Mouse (Mus musculus): Measurements from ENCODE around the gene Trnt1. TPM values are rescaled to one million over a fixed set of nuclear protein-coding genes. Genes with fewer than 3 reads are reported as not detected.

The Trnt1 gene
- polyA plus RNA-seq, 1 experiment from 2014 or later = 27.7 TPM

- TF ChIP-seq CTCF (IDR thresholded peaks at IDR 0.05; ENCODE audit: low read depth) = no peak
- H3K4me2 ChIP-seq (replicated peaks; ENCODE audit: low read depth) = no peak overlapping the region
- no peaks in the 10 kb centered on the region; the same call in 1 of the 2 replicates for H3K27me3 ChIP-seq (replicated peaks; ENCODE audit: control insufficient read depth, insufficient read depth, low read length)
- no peak for ATAC-seq
- no peaks in the 10 kb centered on the region for H3K9me3 ChIP-seq (ENCODE audit: control insufficient read depth)
- peaks cover 7% of the 10 kb centered on the region; the same call in 1 of the 2 replicates for H3K4me1 ChIP-seq (replicated peaks; ENCODE audit: control insufficient read depth, insufficient read depth, low read length)
- no peak overlapping the region for H3K27ac ChIP-seq (ENCODE audit: low read depth, low read length)
- peaks cover 6% of the 10 kb centered on the region; the same call in 1 of the 2 replicates for H3K36me3 ChIP-seq (ENCODE audit: control insufficient read depth, insufficient read depth)
- no peak overlapping the region for H3K4me3 ChIP-seq (ENCODE audit: low read depth, low read length)
- WGBS = 71% methylated on average over 4 of the region's 4 CpGs
- no peak overlapping the region for H3K9ac ChIP-seq (ENCODE audit: low read depth, low read length)
Observed at GRCm38 (mm10) chr6:106766774-106767173, 2.1 kb upstream of the Trnt1 start.

GRCm38 (mm10) chr6:106769290-106769866 is 458 bp downstream of the Trnt1 start:
- peak; percentile 71 for ATAC-seq

DNA sequence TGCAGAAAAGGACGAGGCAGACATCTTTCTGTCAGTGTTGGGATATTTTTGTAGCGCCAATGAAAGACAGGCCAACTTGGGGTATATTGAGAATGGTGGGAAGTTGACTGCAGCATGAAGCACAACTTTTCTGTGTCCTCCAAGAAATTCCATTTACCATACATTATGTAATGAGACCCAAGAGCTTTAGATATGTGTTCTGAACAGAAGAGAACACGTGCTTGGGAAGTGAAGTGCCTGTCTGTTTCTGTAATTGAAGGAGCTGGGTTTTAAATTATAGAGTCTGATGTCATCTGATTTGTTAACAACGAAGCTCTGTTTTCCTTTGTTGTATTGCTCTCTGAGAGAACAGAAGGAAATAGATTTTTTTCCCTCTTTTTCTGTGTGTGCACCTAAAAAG is 1.1 kb downstream of the Trnt1 start:
- Histone ChIP-seq H3K9me3 (ENCODE audit: control insufficient read depth) (no peaks in the 10 kb centered on the region), H3K36me3 (ENCODE audit: control insufficient read depth, insufficient read depth) (peaks cover 12% of the 10 kb centered on the region; the same call in 1 of the 2 replicates), H3K9ac (ENCODE audit: low read depth, low read length) (peak overlapping the region; percentile 67), H3K27me3 (replicated peaks; ENCODE audit: control insufficient read depth, insufficient read depth, low read length) (no peaks in the 10 kb centered on the region; the same call in 1 of the 2 replicates), H3K4me1 (replicated peaks; ENCODE audit: control insufficient read depth, insufficient read depth, low read length) (peaks cover 7% of the 10 kb centered on the region; the same call in 1 of the 2 replicates), H3K4me2 (replicated peaks; ENCODE audit: low read depth) (peak overlapping the region; percentile 82), H3K27ac (ENCODE audit: low read depth, low read length) (no peak overlapping the region), H3K4me3 (ENCODE audit: low read depth, low read length) (peak overlapping the region; percentile 77)
- 35% methylated on average over 4 of the region's 4 CpGs for WGBS
- no peak for ATAC-seq
- TF ChIP-seq CTCF (IDR thresholded peaks at IDR 0.05; ENCODE audit: low read depth) = no peak

More at GRCm38 (mm10) chr6:106769290-106769866, 458 bp downstream of the Trnt1 start:
- 1% methylated on average over 33 of the region's 33 CpGs for WGBS
- Histone ChIP-seq H3K36me3 (ENCODE audit: control insufficient read depth, insufficient read depth) (peaks cover 12% of the 10 kb centered on the region; the same call in 1 of the 2 replicates), H3K9me3 (ENCODE audit: control insufficient read depth) (no peaks in the 10 kb centered on the region), H3K27me3 (replicated peaks; ENCODE audit: control insufficient read depth, insufficient read depth, low read length) (no peaks in the 10 kb centered on the region; the same call in 1 of the 2 replicates), H3K4me3 (ENCODE audit: low read depth, low read length) (peak overlapping the region; percentile 77), H3K4me2 (replicated peaks; ENCODE audit: low read depth) (peak overlapping the region; percentile 82), H3K4me1 (replicated peaks; ENCODE audit: control insufficient read depth, insufficient read depth, low read length) (peaks cover 7% of the 10 kb centered on the region; the same call in 1 of the 2 replicates), H3K9ac (ENCODE audit: low read depth, low read length) (peak overlapping the region; percentile 67), H3K27ac (ENCODE audit: low read depth, low read length) (peak overlapping the region; percentile 47)
- TF ChIP-seq CTCF (IDR thresholded peaks at IDR 0.05; ENCODE audit: low read depth) = no peak

DNA sequence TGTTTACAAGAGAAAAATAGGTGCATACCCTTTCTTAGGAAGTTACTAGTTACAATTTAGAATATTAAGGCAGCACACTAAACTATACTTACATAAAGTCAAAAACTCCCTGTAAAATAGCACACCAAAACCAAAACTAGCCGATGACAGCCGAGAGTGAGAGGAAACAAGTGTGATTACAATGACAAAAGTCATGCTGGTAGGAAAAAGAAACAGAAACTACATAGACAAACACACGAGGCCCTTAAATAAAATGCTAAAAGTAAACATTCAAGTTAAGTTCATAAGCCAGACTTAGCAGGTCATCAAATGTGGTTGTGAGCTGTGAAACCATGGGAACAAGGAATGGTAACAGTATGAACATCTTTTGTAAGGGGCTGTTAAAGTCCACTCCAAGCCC is 18.2 kb downstream of the Trnt1 start:
- Histone ChIP-seq H3K9ac (ENCODE audit: low read depth, low read length) (no peak overlapping the region), H3K36me3 (ENCODE audit: control insufficient read depth, insufficient read depth) (peaks cover 25% of the 10 kb centered on the region), H3K9me3 (ENCODE audit: control insufficient read depth) (no peaks in the 10 kb centered on the region), H3K4me1 (replicated peaks; ENCODE audit: control insufficient read depth, insufficient read depth, low read length) (no peaks in the 10 kb centered on the region), H3K27ac (ENCODE audit: low read depth, low read length) (no peak overlapping the region), H3K27me3 (replicated peaks; ENCODE audit: control insufficient read depth, insufficient read depth, low read length) (no peaks in the 10 kb centered on the region), H3K4me3 (ENCODE audit: low read depth, low read length) (no peak overlapping the region), H3K4me2 (replicated peaks; ENCODE audit: low read depth) (no peak overlapping the region)
- TF ChIP-seq CTCF (IDR thresholded peaks at IDR 0.05; ENCODE audit: low read depth) = no peak
- ATAC-seq = no peak
- WGBS = 80% methylated on average over 3 of the region's 3 CpGs

- no peaks in the 10 kb centered on the region for H3K27me3 ChIP-seq (replicated peaks; ENCODE audit: control insufficient read depth, insufficient read depth, low read length)
- H3K4me1 ChIP-seq (replicated peaks; ENCODE audit: control insufficient read depth, insufficient read depth, low read length) = no peaks in the 10 kb centered on the region
- peaks cover 38% of the 10 kb centered on the region for H3K36me3 ChIP-seq (ENCODE audit: control insufficient read depth, insufficient read depth)
- no peak for ATAC-seq
- H3K9ac ChIP-seq (ENCODE audit: low read depth, low read length) = no peak overlapping the region
- WGBS = 88% methylated on average over 8 of the region's 8 CpGs
- no peaks in the 10 kb centered on the region for H3K9me3 ChIP-seq (ENCODE audit: control insufficient read depth)
- H3K27ac ChIP-seq (ENCODE audit: low read depth, low read length) = no peak overlapping the region
- TF ChIP-seq CTCF (IDR thresholded peaks at IDR 0.05; ENCODE audit: low read depth) = no peak
- H3K4me2 ChIP-seq (replicated peaks; ENCODE audit: low read depth) = no peak overlapping the region
- H3K4me3 ChIP-seq (ENCODE audit: low read depth, low read length) = no peak overlapping the region
Observed at GRCm38 (mm10) chr6:106791429-106791828, 22.5 kb downstream of the Trnt1 start.

GRCm38 (mm10) chr6:106792486-106792885 is 23.6 kb downstream of the Trnt1 start:
- ATAC-seq = no peak
- Histone ChIP-seq H3K27ac (ENCODE audit: low read depth, low read length) (no peak overlapping the region), H3K9ac (ENCODE audit: low read depth, low read length) (no peak overlapping the region), H3K36me3 (ENCODE audit: control insufficient read depth, insufficient read depth) (peaks cover 38% of the 10 kb centered on the region), H3K4me2 (replicated peaks; ENCODE audit: low read depth) (no peak overlapping the region), H3K9me3 (ENCODE audit: control insufficient read depth) (no peaks in the 10 kb centered on the region), H3K4me1 (replicated peaks; ENCODE audit: control insufficient read depth, insufficient read depth, low read length) (no peaks in the 10 kb centered on the region), H3K4me3 (ENCODE audit: low read depth, low read length) (no peak overlapping the region), H3K27me3 (replicated peaks; ENCODE audit: control insufficient read depth, insufficient read depth, low read length) (no peaks in the 10 kb centered on the region)
- no peak for TF ChIP-seq CTCF (IDR thresholded peaks at IDR 0.05; ENCODE audit: low read depth)
- 89% methylated on average over 5 of the region's 5 CpGs for WGBS
